Mouse (Mus musculus) liver, postnatal 0 days (tissue): Measurements from ENCODE around the gene Cyp2f2.

Experiments
- CTCF ChIP-seq: sonication (generic); IDR thresholded peaks from 2 replicates; pipeline ENCODE4 v1.5.1; 2016; ENCODE audit warnings: antibody characterized with exemption, low read depth
- EP300 ChIP-seq: IDR thresholded peaks from 2 replicates; pipeline ENCODE4 v1.6.1; 2016; ENCODE audit warnings: antibody characterized with exemption, low read depth, mild to moderate bottlenecking

GRCm38 (mm10) chr7:27174896-27175295 is 55.2 kb downstream of the Cyp2f2 start:
- TF ChIP-seq CTCF (no peak), EP300 (no peak)
